Mouse (Mus musculus): Measurements from ENCODE around the gene Psmb11. TPM values are rescaled to one million over a fixed set of nuclear protein-coding genes. Genes with fewer than 3 reads are reported as not detected.

The Psmb11 gene
- polyA plus RNA-seq, 1 experiment from 2014 or later, result not detected

MicroRNAs within 50 kb of the gene (microRNA counts, 519-probe panel; counts per million panel counts)
- microRNA mmu-miR-686, result 60.7 counts per million

Small RNA genes lying within 50 kb of the gene (microRNA-seq; reads per million reads assigned to microRNA genes)
- not detected for gene Mir686
- not detected for gene Mir6948

Other genes starting within 250 kb of the Psmb11 start
- gene Slc7a7, start 203.7 kb upstream of the Psmb11 start, polyA plus RNA-seq (2015; fragmentation: Nextera tagmentation; extraction: Ambion mirVana), result 9.5 and 10.5 TPM in 2 replicates
- gene Mrpl52, start 194.5 kb upstream of the Psmb11 start, polyA plus RNA-seq (2015; fragmentation: Nextera tagmentation; extraction: Ambion mirVana), result 161 and 178 TPM in 2 replicates
- gene Mmp14, start 189.8 kb upstream of the Psmb11 start, polyA plus RNA-seq (2015; fragmentation: Nextera tagmentation; extraction: Ambion mirVana), result 22.9 and 25.3 TPM in 2 replicates
- gene Lrp10, start 157.3 kb upstream of the Psmb11 start, polyA plus RNA-seq (2015; fragmentation: Nextera tagmentation; extraction: Ambion mirVana), result 17.9 and 19.3 TPM in 2 replicates
- 0.09 and 0.34 TPM in 2 replicates for gene Rem2, start 145.3 kb upstream of the Psmb11 start, polyA plus RNA-seq (2015; fragmentation: Nextera tagmentation; extraction: Ambion mirVana)
- gene Prmt5, start 103.9 kb upstream of the Psmb11 start, polyA plus RNA-seq (2015; fragmentation: Nextera tagmentation; extraction: Ambion mirVana), result 20.6 and 21.6 TPM in 2 replicates
- gene Haus4, start 66.8 kb upstream of the Psmb11 start, polyA plus RNA-seq (2015; fragmentation: Nextera tagmentation; extraction: Ambion mirVana), result 31.5 and 32.2 TPM in 2 replicates
- gene Ajuba, start 43.9 kb upstream of the Psmb11 start, polyA plus RNA-seq (2015; fragmentation: Nextera tagmentation; extraction: Ambion mirVana), result 5.0 and 6.1 TPM in 2 replicates
- 2.3 and 2.5 TPM in 2 replicates for gene 4931414P19Rik, start 15.4 kb upstream of the Psmb11 start, polyA plus RNA-seq (2015; fragmentation: Nextera tagmentation; extraction: Ambion mirVana)
- gene Psmb5, start 3.4 kb upstream of the Psmb11 start, polyA plus RNA-seq (2015; fragmentation: Nextera tagmentation; extraction: Ambion mirVana), result 173 and 183 TPM in 2 replicates
- not detected in 2 replicates for gene Gm17606, start 19.5 kb downstream of the Psmb11 start, polyA plus RNA-seq (2015; fragmentation: Nextera tagmentation; extraction: Ambion mirVana)
- 0.13 and 0.25 TPM in 2 replicates for gene Cdh24, start 19.9 kb downstream of the Psmb11 start, polyA plus RNA-seq (2015; fragmentation: Nextera tagmentation; extraction: Ambion mirVana)
- gene 1700123O20Rik, start 64.8 kb downstream of the Psmb11 start, polyA plus RNA-seq (2015; fragmentation: Nextera tagmentation; extraction: Ambion mirVana), result 40.2 and 42.6 TPM in 2 replicates
- 43.5 and 45.1 TPM in 2 replicates for gene Acin1, start 65.5 kb downstream of the Psmb11 start, polyA plus RNA-seq (2015; fragmentation: Nextera tagmentation; extraction: Ambion mirVana)
- gene Gm29776, start 77.4 kb downstream of the Psmb11 start, polyA plus RNA-seq (2015; fragmentation: Nextera tagmentation; extraction: Ambion mirVana), result 0.05 and 0.06 TPM in 2 replicates
- 10.4 and 11.7 TPM in 2 replicates for gene Cebpe, start 90.7 kb downstream of the Psmb11 start, polyA plus RNA-seq (2015; fragmentation: Nextera tagmentation; extraction: Ambion mirVana)
- 3.0 and 4.9 TPM in 2 replicates for gene Slc7a8, start 160.5 kb downstream of the Psmb11 start, polyA plus RNA-seq (2015; fragmentation: Nextera tagmentation; extraction: Ambion mirVana)
- gene Rnf212b, start 192.7 kb downstream of the Psmb11 start, polyA plus RNA-seq (2015; fragmentation: Nextera tagmentation; extraction: Ambion mirVana), result not detected in 2 replicates
- 2.4 and 2.7 TPM in 2 replicates for gene Homez, start 249.5 kb downstream of the Psmb11 start, polyA plus RNA-seq (2015; fragmentation: Nextera tagmentation; extraction: Ambion mirVana)